25 mouse cellular contexts compared by ENCODE assay signal in the genomic region with DNA sequence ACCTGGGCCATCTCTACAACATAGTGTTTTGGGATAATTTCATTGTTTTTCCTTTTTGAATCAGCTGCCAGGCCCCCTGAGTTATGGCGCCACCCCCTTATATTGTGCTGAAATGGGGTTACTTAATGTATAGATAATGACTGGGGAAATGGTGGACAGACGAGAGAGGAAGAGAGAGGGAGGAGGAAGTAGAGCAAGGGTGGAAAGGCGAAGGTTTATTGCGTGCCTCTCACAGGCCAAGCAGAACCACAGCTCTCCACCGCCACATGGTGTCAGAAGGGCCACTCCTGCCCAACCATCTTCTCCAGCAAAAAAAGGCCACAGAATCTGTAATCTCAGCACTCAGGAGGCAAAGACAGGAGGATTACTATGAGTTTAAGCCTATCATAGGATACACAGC. TPM values are rescaled to one million over a fixed set of nuclear protein-coding genes. Genes with fewer than 3 reads are reported as not detected.
DNase-seq lines count a peak whose midpoint lies in the region; ATAC-seq and TF ChIP-seq lines count a peak whose summit lies in the region.
"Had no signal": no experiment of that assay in that cellular context is flagged by ENCODE, and none has a peak within 500 bp of the region (broad histone marks: within the 10 kb centered on the region; RNA-seq: fewer than 3 reads in every experiment).

No protein-coding gene starts in this region.

- no peak for ATAC-seq in liver, postnatal 0 days
- ATAC-seq in liver, embryonic 11.5 days (replicated peaks; ENCODE audit: low FRiP score): no peak
- peak; percentile 65 for ATAC-seq in granulocyte monocyte progenitor cell, adult 5-6 weeks (replicated peaks; ENCODE audit: poor library complexity, severe bottlenecking)
- peak; percentile 59; the same call in 1 of the 2 replicates for ATAC-seq in monocyte, adult 5-6 weeks (replicated peaks; ENCODE audit: insufficient number of reproducible peaks, low FRiP score, low TSS enrichment, poor library complexity, severe bottlenecking)
- ATAC-seq: activated CD4-positive, CD25-positive, alpha-beta regulatory T cell, adult 4 months; forebrain, embryonic 15.5 days had no signal

- 63% methylated on average over 5 of the region's 5 CpGs for WGBS in liver, postnatal 0 days (ENCODE audit: insufficient replicate concordance)
- WGBS in liver, embryonic 11.5 days: 61% methylated on average over 5 of the region's 5 CpGs

- no peak overlapping the region for H3K4me2 ChIP-seq in liver, postnatal 0 days (ENCODE audit: low read depth, low read length)
- no peak overlapping the region for H3K4me2 ChIP-seq in liver, embryonic 11.5 days
- H3K4me2 ChIP-seq: embryonic facial prominence, embryonic 13.5 days; forebrain, embryonic 12.5 days; forebrain, embryonic 15.5 days; heart, embryonic 11.5 days; hindbrain, embryonic 12.5 days; hindbrain, embryonic 15.5 days had no signal

- H3K9me3 ChIP-seq in liver, postnatal 0 days (ENCODE audit: low read length): no peaks in the 10 kb centered on the region
- no peaks in the 10 kb centered on the region for H3K9me3 ChIP-seq in liver, embryonic 11.5 days (ENCODE audit: control insufficient read depth, low read length)
- H3K9me3 ChIP-seq: embryonic facial prominence, embryonic 10.5 days; embryonic facial prominence, embryonic 13.5 days; forebrain, embryonic 12.5 days; forebrain, embryonic 15.5 days; hindbrain, embryonic 12.5 days; hindbrain, embryonic 15.5 days had no signal

- no peak overlapping the region for H3K4me3 ChIP-seq in liver, postnatal 0 days (ENCODE audit: low read depth, low read length)
- H3K4me3 ChIP-seq in liver, embryonic 11.5 days (ENCODE audit: low read depth, low read length): no peak overlapping the region
- H3K4me3 ChIP-seq: embryonic facial prominence, embryonic 10.5 days; embryonic facial prominence, embryonic 13.5 days; erythroblast, embryonic 14.5 days; forebrain, embryonic 12.5 days; forebrain, embryonic 15.5 days; hindbrain, embryonic 12.5 days; hindbrain, embryonic 15.5 days had no signal

- DNase-seq in liver, postnatal 0 days: no peak
- no peak for DNase-seq in liver, embryonic 11.5 days (ENCODE audit: low spot score)
- no peak for DNase-seq in thymus, postnatal 0 days (ENCODE audit: low spot score)
- DNase-seq in embryo, embryonic 11 days: no peak
- DNase-seq: adrenal gland, adult 8-10 months; adrenal gland, postnatal 25 days; cerebellum, adult 18-20 months; cerebellum, adult 9-10 months; cerebellum, postnatal 14 days; gastrocnemius, postnatal 25 days had no signal

- no peaks in the 10 kb centered on the region for H3K4me1 ChIP-seq in liver, postnatal 0 days (ENCODE audit: insufficient read depth)
- no peaks in the 10 kb centered on the region for H3K4me1 ChIP-seq in liver, embryonic 11.5 days (replicated peaks; ENCODE audit: control insufficient read depth, insufficient read depth, low read length)
- H3K4me1 ChIP-seq: embryonic facial prominence, embryonic 13.5 days; forebrain, embryonic 12.5 days; hindbrain, embryonic 12.5 days; hindbrain, embryonic 15.5 days had no signal

- H3K27me3 ChIP-seq in liver, postnatal 0 days (ENCODE audit: insufficient read depth, low read length): no peaks in the 10 kb centered on the region
- H3K27me3 ChIP-seq in liver, embryonic 11.5 days (replicated peaks; ENCODE audit: control insufficient read depth, insufficient read depth, low read length): no peaks in the 10 kb centered on the region
- H3K27me3 ChIP-seq: embryonic facial prominence, embryonic 13.5 days; forebrain, embryonic 12.5 days; forebrain, embryonic 15.5 days; hindbrain, embryonic 12.5 days; hindbrain, embryonic 15.5 days had no signal

- H3K27ac ChIP-seq in liver, postnatal 0 days (ENCODE audit: low read depth): no peak overlapping the region
- no peak overlapping the region for H3K27ac ChIP-seq in liver, embryonic 11.5 days (ENCODE audit: low read depth, low read length)
- H3K27ac ChIP-seq: embryonic facial prominence, embryonic 10.5 days; embryonic facial prominence, embryonic 13.5 days; forebrain, embryonic 12.5 days; forebrain, embryonic 15.5 days; hindbrain, embryonic 12.5 days; hindbrain, embryonic 15.5 days had no signal

- no peaks in the 10 kb centered on the region for H3K36me3 ChIP-seq in liver, postnatal 0 days (replicated peaks; ENCODE audit: insufficient read depth, low read length)
- H3K36me3 ChIP-seq in liver, embryonic 11.5 days (ENCODE audit: control insufficient read depth, insufficient read depth, low read length): no peaks in the 10 kb centered on the region
- H3K36me3 ChIP-seq: forebrain, embryonic 12.5 days; forebrain, embryonic 15.5 days had no signal

- TF ChIP-seq CTCF in liver, postnatal 0 days (IDR thresholded peaks at IDR 0.05; ENCODE audit: low read depth): 0 out of 2 replicates have a peak, but pooled peaks have one; percentile 6

- no peak overlapping the region for H3K9ac ChIP-seq in liver, postnatal 0 days (replicated peaks)
- no peak overlapping the region for H3K9ac ChIP-seq in liver, embryonic 11.5 days (ENCODE audit: low read depth, low read length)
- H3K9ac ChIP-seq: embryonic facial prominence, embryonic 13.5 days; forebrain, embryonic 12.5 days; forebrain, embryonic 15.5 days; hindbrain, embryonic 12.5 days; hindbrain, embryonic 15.5 days had no signal

- no peak for TF ChIP-seq EP300 in liver, postnatal 0 days (IDR thresholded peaks at IDR 0.05; ENCODE audit: low read depth)

RNA-seq across cellular contexts. Expression of a gene that starts 17.5 kb away (rescaled TPM):
- 1.3 and 1.6 TPM in 2 replicates for polyA plus RNA-seq in liver, postnatal 0 days (2015; fragmentation: Nextera tagmentation; extraction: Ambion mirVana)
- polyA plus RNA-seq in liver, embryonic 11.5 days (2014; fragmentation: Nextera tagmentation; extraction: Ambion mirVana): 1.5 and 2.1 TPM in 2 replicates
- 6.4 and 12.5 TPM in 2 replicates for total RNA-seq in granulocyte monocyte progenitor cell, adult 5-6 weeks (2014; fragmentation: Nextera tagmentation)
- total RNA-seq in granulocyte monocyte progenitor cell, adult 5-6 weeks (2017): 4.1 and 4.6 TPM in 2 replicates
- total RNA-seq in monocyte, adult 5-6 weeks (2017): 20.4 to 28.3 TPM (median 20.4 TPM) in 3 replicates
- polyA plus RNA-seq in thymus, postnatal 0 days (2015; fragmentation: Nextera tagmentation; extraction: Ambion mirVana): 2.1 and 3.2 TPM in 2 replicates

RNA-seq across cellular contexts. Expression of a gene that starts 25.4 kb away (rescaled TPM):
- polyA plus RNA-seq in liver, postnatal 0 days (2015; fragmentation: Nextera tagmentation; extraction: Ambion mirVana): 0.64 TPM in 1 of 2 replicates, not detected in the other
- polyA plus RNA-seq in liver, embryonic 11.5 days (2014; fragmentation: Nextera tagmentation; extraction: Ambion mirVana): 4.5 and 5.2 TPM in 2 replicates
- total RNA-seq in granulocyte monocyte progenitor cell, adult 5-6 weeks (2014; fragmentation: Nextera tagmentation): not detected in 2 replicates
- not detected in 2 replicates for total RNA-seq in granulocyte monocyte progenitor cell, adult 5-6 weeks (2017)
- total RNA-seq in monocyte, adult 5-6 weeks (2017): not detected in 3 replicates
- polyA plus RNA-seq in thymus, postnatal 0 days (2015; fragmentation: Nextera tagmentation; extraction: Ambion mirVana): 3.0 and 3.5 TPM in 2 replicates
- total RNA-seq: adrenal gland, adult 8-10 months; adrenal gland, postnatal 25 days; heart, adult 8-10 months; heart, postnatal 25 days; hematopoietic stem cell, adult 5-6 weeks had no signal
- polyA plus RNA-seq: activated CD4-positive, CD25-positive, alpha-beta regulatory T cell, adult 4 months; erythroblast, embryonic 14.5 days; gonadal fat pad, adult 2 months; hindbrain, embryonic 15.5 days had no signal

RNA-seq across cellular contexts. Expression of a gene that starts 46.6 kb away (rescaled TPM):
- 44.1 and 46.1 TPM in 2 replicates for polyA plus RNA-seq in liver, postnatal 0 days (2015; fragmentation: Nextera tagmentation; extraction: Ambion mirVana)
- polyA plus RNA-seq in liver, embryonic 11.5 days (2014; fragmentation: Nextera tagmentation; extraction: Ambion mirVana): 95.6 and 101 TPM in 2 replicates
- 31.8 and 34.3 TPM in 2 replicates for total RNA-seq in granulocyte monocyte progenitor cell, adult 5-6 weeks (2014; fragmentation: Nextera tagmentation)
- 53.6 and 115 TPM in 2 replicates for total RNA-seq in granulocyte monocyte progenitor cell, adult 5-6 weeks (2017)
- 65.8 to 73.9 TPM (median 67.8 TPM) in 3 replicates for total RNA-seq in monocyte, adult 5-6 weeks (2017)
- 58.0 and 64.3 TPM in 2 replicates for polyA plus RNA-seq in thymus, postnatal 0 days (2015; fragmentation: Nextera tagmentation; extraction: Ambion mirVana)

Comparison
In these comparisons a context has a peak if more than half of its experiments do, and no peak if none do; other contexts are left out.
1. ATAC-seq: peak in granulocyte monocyte progenitor cell, adult 5-6 weeks (single experiment) and monocyte, adult 5-6 weeks (single experiment); none in liver, postnatal 0 days (single experiment) and liver, embryonic 11.5 days (single experiment).